Mouse (Mus musculus) monocyte, adult 2 months (primary cell): ENCODE data around the gene Grap.
A peak's percentile ranks its signal among the peaks of the same experiment; 100 is the strongest.
"Not testable (repeated sequence)": the region's sequence is repeated elsewhere in the genome, so short reads cannot be mapped to it uniquely, and the experiment has no call there.

ENCODE experiments used
- DNase-seq, 2 experiments: peaks; one replicate each; pipeline ENCODE4 v3.0.0; 2022; ENCODE audit warnings: low spot score in 2 of 2, low read depth in 1 of 2

Grap gene

GRCm38 (mm10) chr11:61652686-61653447, at the start of gene Grap:
Grap (plus strand) TSS chr11:61653265.
- peak in 1 of 2 experiments; percentile 23 for DNase-seq

- no peak for DNase-seq
These were observed 45.0 kb upstream of the Grap start for GRCm38 (mm10) chr11:61608072-61608471.

GRCm38 (mm10) chr11:61611197-61611596, 41.9 kb upstream of the Grap start:
- DNase-seq: no peak

- DNase-seq: no peak
These were observed 40.9 kb upstream of the Grap start for GRCm38 (mm10) chr11:61612116-61612635.

GRCm38 (mm10) chr11:61614401-61614800, 38.7 kb upstream of the Grap start:
- DNase-seq: no peak

GRCm38 (mm10) chr11:61615686-61616522, 37.2 kb upstream of the Grap start:
- DNase-seq: no peak

- DNase-seq: no peak
These were observed 36.4 kb upstream of the Grap start for GRCm38 (mm10) chr11:61616523-61617292.

- no peak for DNase-seq
These were observed 35.6 kb upstream of the Grap start for GRCm38 (mm10) chr11:61617293-61617975.

- no peak for DNase-seq
These were observed 34.9 kb upstream of the Grap start for GRCm38 (mm10) chr11:61618131-61618530.

- no peak for DNase-seq
These were observed 34.5 kb upstream of the Grap start for GRCm38 (mm10) chr11:61618571-61618970.

GRCm38 (mm10) chr11:61619356-61619755, 33.7 kb upstream of the Grap start:
- DNase-seq: no peak

- no peak for DNase-seq
These were observed 33.2 kb upstream of the Grap start for GRCm38 (mm10) chr11:61619791-61620241.

- no peak for DNase-seq
These were observed 32.8 kb upstream of the Grap start for GRCm38 (mm10) chr11:61620254-61620670.

- no peak for DNase-seq
These were observed 32.3 kb upstream of the Grap start for GRCm38 (mm10) chr11:61620762-61621161.

GRCm38 (mm10) chr11:61625136-61625535, 27.9 kb upstream of the Grap start:
- DNase-seq: no peak

GRCm38 (mm10) chr11:61626509-61626908, 26.6 kb upstream of the Grap start:
- DNase-seq: no peak

- DNase-seq: no peak
These were observed 23.4 kb upstream of the Grap start for GRCm38 (mm10) chr11:61629621-61630020.

GRCm38 (mm10) chr11:61636309-61636708, 16.8 kb upstream of the Grap start:
- not testable (repeated sequence) for DNase-seq

GRCm38 (mm10) chr11:61637413-61637812, 15.7 kb upstream of the Grap start:
- DNase-seq: no peak

- DNase-seq: no peak
These were observed 15.2 kb upstream of the Grap start for GRCm38 (mm10) chr11:61637856-61638255.
